Mouse (Mus musculus): ENCODE data around the gene Enkur. TPM values are rescaled to one million over a fixed set of nuclear protein-coding genes. Genes with fewer than 3 reads are reported as not detected.

Enkur gene
- polyA plus RNA-seq, 2 experiments: 0.76 to 0.83 TPM

- Histone ChIP-seq H3K27me3 (ENCODE audit: control insufficient read depth, insufficient read depth, low read length) (no peaks in the 10 kb centered on the region), H3K27ac (replicated peaks; ENCODE audit: low read depth, low read length) (no peak overlapping the region), H3K4me1 (ENCODE audit: control insufficient read depth, insufficient read depth, low read length) (no peaks in the 10 kb centered on the region), H3K9ac (ENCODE audit: low read depth, low read length, severe bottlenecking) (no peak overlapping the region), H3K4me3 (replicated peaks; ENCODE audit: low read length) (no peak overlapping the region), H3K4me2 (replicated peaks; ENCODE audit: low read depth, low read length, severe bottlenecking) (no peak overlapping the region), H3K9me3 (ENCODE audit: control insufficient read depth, low read length) (no peaks in the 10 kb centered on the region), H3K36me3 (ENCODE audit: control insufficient read depth, insufficient read depth, low read length) (no peaks in the 10 kb centered on the region)
- no peak for DNase-seq (ENCODE audit: low spot score)
- ATAC-seq (ENCODE audit: low FRiP score, low read depth): no peak
- TF ChIP-seq POLR2A (IDR thresholded peaks at IDR 0.05; ENCODE audit: borderline replicate concordance, extremely low read depth, insufficient read depth, insufficient read length): no peak
- WGBS: 90% methylated on average over 3 of the region's 3 CpGs
Measured at GRCm38 (mm10) chr2:21153469-21153868, 51.7 kb downstream of the Enkur start.

GRCm38 (mm10) chr2:21147169-21147568 lies 58.0 kb downstream of the Enkur start:
- TF ChIP-seq POLR2A (IDR thresholded peaks at IDR 0.05; ENCODE audit: borderline replicate concordance, extremely low read depth, insufficient read depth, insufficient read length): no peak
- no peak overlapping the region for H3K9ac ChIP-seq (ENCODE audit: low read depth, low read length, severe bottlenecking)
- no peak overlapping the region for H3K4me2 ChIP-seq (replicated peaks; ENCODE audit: low read depth, low read length, severe bottlenecking)
- no peaks in the 10 kb centered on the region for H3K27me3 ChIP-seq (ENCODE audit: control insufficient read depth, insufficient read depth, low read length)
- WGBS: 62% methylated on average over 4 of the region's 4 CpGs
- no peak overlapping the region for H3K4me3 ChIP-seq (replicated peaks; ENCODE audit: low read length)
- no peak for DNase-seq (ENCODE audit: low spot score)
- no peaks in the 10 kb centered on the region for H3K9me3 ChIP-seq (ENCODE audit: control insufficient read depth, low read length)
- H3K4me1 ChIP-seq (ENCODE audit: control insufficient read depth, insufficient read depth, low read length): peaks cover 6% of the 10 kb centered on the region
- ATAC-seq (ENCODE audit: low FRiP score, low read depth): no peak
- H3K27ac ChIP-seq (replicated peaks; ENCODE audit: low read depth, low read length): no peak overlapping the region
- no peaks in the 10 kb centered on the region for H3K36me3 ChIP-seq (ENCODE audit: control insufficient read depth, insufficient read depth, low read length)

GRCm38 (mm10) chr2:21146486-21146885 lies 58.7 kb downstream of the Enkur start:
- DNase-seq (ENCODE audit: low spot score): no peak

GRCm38 (mm10) chr2:21142616-21143015 lies 62.5 kb downstream of the Enkur start:
- ATAC-seq (ENCODE audit: low FRiP score, low read depth) (no peak; the same call in 1 of the 2 replicates), DNase-seq (ENCODE audit: low spot score) (peak; percentile 7)
- 19% methylated on average over 2 of the region's 2 CpGs for whole genome bisulfite sequencing
- no peak overlapping the region for H3K27ac ChIP-seq (replicated peaks; ENCODE audit: low read depth, low read length)
- H3K36me3 ChIP-seq (ENCODE audit: control insufficient read depth, insufficient read depth, low read length): no peaks in the 10 kb centered on the region
- H3K27me3 ChIP-seq (ENCODE audit: control insufficient read depth, insufficient read depth, low read length): no peaks in the 10 kb centered on the region
- H3K9ac ChIP-seq (ENCODE audit: low read depth, low read length, severe bottlenecking): peak overlapping the region; percentile 68
- peaks cover 6% of the 10 kb centered on the region for H3K4me1 ChIP-seq (ENCODE audit: control insufficient read depth, insufficient read depth, low read length)
- no peaks in the 10 kb centered on the region for H3K9me3 ChIP-seq (ENCODE audit: control insufficient read depth, low read length)
- H3K4me2 ChIP-seq (replicated peaks; ENCODE audit: low read depth, low read length, severe bottlenecking): peak overlapping the region; percentile 89
- no peak for TF ChIP-seq POLR2A (IDR thresholded peaks at IDR 0.05; ENCODE audit: borderline replicate concordance, extremely low read depth, insufficient read depth, insufficient read length)
- H3K4me3 ChIP-seq (replicated peaks; ENCODE audit: low read length): peak overlapping the region; percentile 52

More at GRCm38 (mm10) chr2:21146486-21146885, 58.7 kb downstream of the Enkur start:
- Histone ChIP-seq H3K9ac (ENCODE audit: low read depth, low read length, severe bottlenecking) (no peak overlapping the region), H3K4me2 (replicated peaks; ENCODE audit: low read depth, low read length, severe bottlenecking) (no peak overlapping the region), H3K4me3 (replicated peaks; ENCODE audit: low read length) (no peak overlapping the region), H3K4me1 (ENCODE audit: control insufficient read depth, insufficient read depth, low read length) (peaks cover 6% of the 10 kb centered on the region), H3K27ac (replicated peaks; ENCODE audit: low read depth, low read length) (no peak overlapping the region), H3K36me3 (ENCODE audit: control insufficient read depth, insufficient read depth, low read length) (no peaks in the 10 kb centered on the region), H3K27me3 (ENCODE audit: control insufficient read depth, insufficient read depth, low read length) (no peaks in the 10 kb centered on the region), H3K9me3 (ENCODE audit: control insufficient read depth, low read length) (no peaks in the 10 kb centered on the region)
- 90% methylated on average over 6 of the region's 6 CpGs for WGBS
- ATAC-seq (ENCODE audit: low FRiP score, low read depth): no peak
- no peak for TF ChIP-seq POLR2A (IDR thresholded peaks at IDR 0.05; ENCODE audit: borderline replicate concordance, extremely low read depth, insufficient read depth, insufficient read length)

- ATAC-seq (ENCODE audit: low FRiP score, low read depth) (peak; percentile 54), DNase-seq (ENCODE audit: low spot score) (peak; percentile 73)
- H3K4me2 ChIP-seq (replicated peaks; ENCODE audit: low read depth, low read length, severe bottlenecking): peak overlapping the region; percentile 89
- TF ChIP-seq POLR2A (IDR thresholded peaks at IDR 0.05; ENCODE audit: borderline replicate concordance, extremely low read depth, insufficient read depth, insufficient read length): no peak
- H3K27me3 ChIP-seq (ENCODE audit: control insufficient read depth, insufficient read depth, low read length): no peaks in the 10 kb centered on the region
- no peaks in the 10 kb centered on the region for H3K36me3 ChIP-seq (ENCODE audit: control insufficient read depth, insufficient read depth, low read length)
- peak overlapping the region; percentile 52 for H3K4me3 ChIP-seq (replicated peaks; ENCODE audit: low read length)
- peak overlapping the region; percentile 77 for H3K27ac ChIP-seq (replicated peaks; ENCODE audit: low read depth, low read length)
- WGBS: 1% methylated on average over 15 of the region's 15 CpGs
- peak overlapping the region; percentile 68 for H3K9ac ChIP-seq (ENCODE audit: low read depth, low read length, severe bottlenecking)
- H3K9me3 ChIP-seq (ENCODE audit: control insufficient read depth, low read length): no peaks in the 10 kb centered on the region
- H3K4me1 ChIP-seq (ENCODE audit: control insufficient read depth, insufficient read depth, low read length): peaks cover 6% of the 10 kb centered on the region
Measured at GRCm38 (mm10) chr2:21142204-21142580, 63.0 kb downstream of the Enkur start.
